Mouse (Mus musculus) testis, postnatal 10 days (tissue): ENCODE results near the gene Nme3.

Source experiments
- DNase-seq: peaks from one replicate; pipeline ENCODE4 v3.0.0; 2021; ENCODE audit warnings: low spot score

Nme3 gene

GRCm38 (mm10) chr17:24881738-24882440, 14.4 kb upstream of the Nme3 start:
- DNase-seq = peak; percentile 66

DNA sequence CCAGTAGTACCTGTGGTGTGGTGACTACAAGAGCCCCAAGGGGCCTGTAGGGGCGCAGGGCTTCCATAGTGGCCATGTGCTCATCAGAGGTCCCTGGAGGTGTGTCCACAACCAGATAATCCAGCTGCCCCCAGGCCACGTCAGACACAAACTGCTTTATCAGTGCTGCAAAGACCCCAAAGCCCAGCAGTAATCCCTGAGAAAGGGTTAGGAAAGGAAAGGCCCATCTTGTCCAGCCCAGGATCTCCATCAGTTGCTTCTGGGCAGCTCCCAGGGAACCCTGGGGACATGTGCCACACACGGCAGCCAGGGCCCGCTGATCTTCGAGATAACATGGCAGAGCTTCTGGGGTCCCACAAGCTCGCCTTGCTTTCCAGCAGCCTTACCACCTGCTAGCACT, 11.9 kb upstream of the Nme3 start:
- no peak for DNase-seq

DNA sequence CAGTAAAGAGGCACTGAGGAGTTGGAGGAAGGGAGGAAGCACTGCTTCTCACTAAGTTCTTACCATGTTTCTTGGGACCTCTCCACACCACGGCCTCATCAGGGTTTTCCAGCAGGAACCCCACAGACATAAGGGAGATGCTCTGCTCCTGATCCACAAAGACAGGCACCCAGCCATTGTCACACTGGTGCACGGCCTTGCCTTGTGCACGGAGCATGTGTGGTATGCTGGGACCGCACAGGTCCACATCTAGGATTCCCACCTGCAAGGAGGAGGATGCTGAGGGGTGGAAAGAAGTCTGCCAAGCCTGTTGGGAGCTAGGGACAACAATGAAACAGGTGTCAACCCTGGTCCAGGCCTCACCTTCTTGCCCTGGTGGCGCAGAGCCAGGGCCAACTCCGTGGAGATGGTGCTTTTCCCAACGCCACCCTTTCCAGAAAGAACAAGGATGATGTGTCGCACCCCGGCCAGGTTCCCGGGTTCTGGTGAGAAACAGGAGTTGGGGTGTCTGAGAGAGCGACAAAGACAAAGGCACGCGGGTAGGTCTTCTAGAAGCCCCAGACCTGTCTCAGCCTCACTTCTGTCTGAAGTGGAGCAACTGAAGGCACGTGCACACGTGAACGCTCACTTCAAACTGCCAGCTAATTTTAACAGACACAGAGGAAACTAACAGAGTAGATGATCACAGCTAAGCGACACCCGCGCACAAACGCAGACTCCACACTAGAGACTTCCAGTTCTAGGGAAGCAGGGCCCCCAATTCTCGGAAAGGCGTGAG, 10.8 kb upstream of the Nme3 start:
- DNase-seq = no peak

DNA sequence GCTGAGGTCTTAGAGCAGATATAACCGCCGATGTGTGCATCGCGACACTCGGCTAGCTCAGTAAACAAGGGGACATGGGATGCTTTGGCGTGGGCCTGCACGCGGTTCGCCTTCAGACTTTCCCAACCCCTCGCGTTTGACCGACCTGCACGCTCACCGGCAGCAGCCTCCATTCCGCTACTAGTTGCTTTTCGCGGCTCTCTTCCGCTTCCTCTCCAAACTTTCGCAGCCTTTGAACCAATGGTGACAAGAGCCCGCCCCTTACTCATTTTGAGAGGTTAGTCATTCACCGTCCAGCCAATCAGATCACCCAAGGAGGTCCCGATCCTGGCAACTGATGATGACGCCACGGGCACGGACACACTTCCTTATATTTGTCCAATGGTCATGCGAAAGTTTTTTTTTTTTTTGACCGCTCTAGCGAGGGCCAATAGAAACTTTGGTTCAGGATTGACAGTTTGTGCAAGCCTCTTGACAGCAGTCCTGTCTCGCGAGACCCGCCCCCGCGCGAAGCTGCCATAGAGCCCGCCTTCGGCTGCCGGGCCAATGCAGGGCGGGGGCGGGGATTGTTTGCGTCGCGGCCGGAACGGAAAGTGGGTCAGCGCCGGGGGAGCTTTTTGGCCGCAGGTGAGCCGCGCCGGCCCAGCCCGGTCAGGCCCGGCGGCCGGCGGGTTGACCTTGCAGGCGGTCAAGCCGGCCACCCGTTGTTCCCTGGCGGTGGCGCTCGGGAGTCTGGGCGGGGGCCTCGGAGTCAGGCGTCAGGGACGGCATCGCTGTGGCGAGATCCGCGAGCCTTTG, 10.0 kb upstream of the Nme3 start, which contains the start of the genes Nubp2 and Spsb3:
Gene Nubp2 (minus strand): TSS at position 216 of the 798 bp plus-strand sequence.
Gene Spsb3 (plus strand): TSS at position 510 of the 798 bp plus-strand sequence.
- peak; percentile 99 for DNase-seq

DNA sequence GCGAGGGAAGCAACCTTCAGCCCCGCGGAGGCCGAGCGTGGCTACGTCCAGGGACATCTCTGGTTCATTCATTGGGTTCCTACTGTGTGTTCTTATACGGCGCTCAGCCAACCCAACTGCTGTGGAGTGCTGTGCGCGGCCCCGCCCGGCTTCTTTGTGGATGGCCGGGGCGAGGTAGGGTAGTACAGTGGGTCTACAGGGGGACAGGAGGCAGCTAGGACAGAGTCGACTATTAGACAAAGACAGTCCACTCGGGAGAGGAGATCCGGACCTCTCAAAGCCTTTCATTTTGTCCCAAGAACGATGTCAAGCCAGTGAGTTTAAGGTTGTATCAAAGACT, 9.4 kb upstream of the Nme3 start:
- DNase-seq = no peak

GRCm38 (mm10) chr17:24887291-24888080, 8.8 kb upstream of the Nme3 start:
- no peak for DNase-seq

DNA sequence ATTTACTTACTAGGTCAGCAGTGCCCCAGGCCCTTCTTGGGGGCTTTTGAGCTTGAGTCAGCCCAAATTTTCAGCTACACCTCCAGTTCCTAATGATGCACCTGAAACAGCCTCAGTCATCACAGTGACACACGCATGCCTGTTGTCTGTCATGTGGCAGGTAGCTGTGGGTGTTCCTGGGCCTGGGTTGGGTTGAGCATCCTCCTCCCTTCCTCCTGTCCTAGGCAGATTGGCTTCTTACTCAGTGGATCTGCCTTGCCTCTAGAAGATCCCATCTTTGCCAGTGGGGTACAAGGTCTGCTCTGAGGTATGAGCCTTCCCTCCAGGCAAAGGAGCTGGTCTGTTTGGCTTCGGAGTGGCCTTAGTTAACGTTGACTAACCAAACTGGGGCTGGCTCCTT, 7.4 kb upstream of the Nme3 start:
- DNase-seq = no peak

DNA sequence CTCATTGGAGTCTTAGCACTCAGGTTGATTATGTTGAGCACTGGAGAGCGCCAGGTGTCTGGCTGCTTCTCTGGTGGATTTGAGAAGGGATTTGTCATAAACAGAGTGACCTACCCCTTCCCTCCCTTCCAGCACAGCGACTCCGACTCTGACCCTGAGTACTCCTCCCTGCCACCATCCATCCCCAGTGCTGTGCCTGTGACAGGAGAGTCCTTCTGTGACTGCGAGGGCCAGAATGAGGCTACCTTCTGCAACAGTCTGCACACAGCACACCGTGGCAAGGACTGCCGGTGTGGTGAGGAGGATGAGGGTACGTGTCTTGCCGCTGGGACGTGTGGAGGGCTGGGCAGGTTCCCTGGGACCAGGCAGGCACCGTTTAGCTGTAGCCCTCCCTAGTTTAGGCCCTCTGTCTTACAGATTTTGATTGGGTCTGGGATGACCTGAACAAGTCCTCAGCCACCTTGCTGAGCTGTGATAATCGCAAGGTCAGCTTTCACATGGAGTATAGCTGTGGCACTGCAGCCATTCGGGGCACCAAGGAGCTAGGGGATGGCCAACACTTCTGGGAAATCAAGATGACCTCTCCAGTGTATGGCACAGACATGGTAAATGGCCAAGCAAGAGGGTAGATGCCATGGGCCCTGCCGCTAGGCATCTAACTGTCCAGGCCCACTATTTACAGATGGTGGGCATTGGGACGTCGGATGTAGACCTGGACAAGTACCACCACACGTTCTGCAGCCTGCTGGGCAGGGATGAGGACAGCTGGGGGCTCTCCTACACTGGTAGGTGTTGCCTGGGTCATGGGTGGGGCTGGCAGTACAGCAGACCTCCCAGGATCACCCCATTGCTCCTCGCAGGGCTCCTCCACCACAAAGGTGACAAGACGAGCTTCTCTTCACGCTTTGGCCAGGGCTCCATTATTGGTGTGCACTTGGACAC, 5.9 kb upstream of the Nme3 start:
- no peak for DNase-seq

GRCm38 (mm10) chr17:24891321-24891720, 5.0 kb upstream of the Nme3 start:
- DNase-seq = no peak

DNA sequence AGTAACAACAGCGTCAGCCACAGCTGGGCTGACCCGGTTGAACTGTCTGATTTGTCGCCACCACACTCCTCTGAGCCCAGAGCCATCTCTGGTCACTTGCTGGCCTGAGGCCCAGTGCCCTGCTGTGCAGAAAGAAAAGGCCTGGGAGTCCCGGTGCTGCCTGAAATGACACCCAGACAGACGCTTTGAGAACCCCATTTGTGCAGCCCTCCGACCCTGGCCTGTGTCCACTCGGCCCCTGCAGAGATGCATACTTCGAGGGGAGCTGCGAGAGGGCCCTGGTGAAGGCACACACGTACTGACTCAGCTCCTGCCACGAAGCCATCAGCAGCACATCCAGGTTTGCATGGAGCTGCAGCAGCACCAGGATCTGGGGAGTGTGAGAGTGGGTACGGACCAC, 3.5 kb upstream of the Nme3 start:
- DNase-seq = no peak

DNA sequence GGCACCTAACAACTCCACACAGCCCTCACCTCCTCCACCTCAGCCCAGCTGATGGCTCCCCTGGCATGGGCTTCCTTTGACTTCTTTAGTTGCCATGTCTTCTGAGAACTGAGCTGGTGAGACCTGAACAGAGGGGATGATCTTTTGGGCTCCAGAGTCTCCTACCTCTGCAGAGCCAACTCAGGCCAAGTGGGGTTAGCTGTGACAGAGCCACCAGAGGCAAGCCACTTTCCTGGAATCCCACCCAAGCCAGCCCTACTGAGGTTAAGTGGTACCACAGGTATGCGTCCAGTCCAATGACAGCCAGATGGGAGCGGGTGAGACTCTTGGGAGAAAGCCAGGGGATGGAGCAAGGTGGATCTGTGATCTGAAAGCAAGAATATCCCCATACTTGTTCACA, 3.0 kb upstream of the Nme3 start:
- DNase-seq = no peak

GRCm38 (mm10) chr17:24894061-24894994, 2.0 kb upstream of the Nme3 start:
- no peak for DNase-seq

GRCm38 (mm10) chr17:24894995-24895547, 1.2 kb upstream of the Nme3 start, which contains the start of the genes Eme2 and Mrps34:
Gene Eme2, minus strand, starts transcription at chr17:24895087.
Gene Mrps34, plus strand, starts transcription at chr17:24895116.
- peak; percentile 83 for DNase-seq

DNA sequence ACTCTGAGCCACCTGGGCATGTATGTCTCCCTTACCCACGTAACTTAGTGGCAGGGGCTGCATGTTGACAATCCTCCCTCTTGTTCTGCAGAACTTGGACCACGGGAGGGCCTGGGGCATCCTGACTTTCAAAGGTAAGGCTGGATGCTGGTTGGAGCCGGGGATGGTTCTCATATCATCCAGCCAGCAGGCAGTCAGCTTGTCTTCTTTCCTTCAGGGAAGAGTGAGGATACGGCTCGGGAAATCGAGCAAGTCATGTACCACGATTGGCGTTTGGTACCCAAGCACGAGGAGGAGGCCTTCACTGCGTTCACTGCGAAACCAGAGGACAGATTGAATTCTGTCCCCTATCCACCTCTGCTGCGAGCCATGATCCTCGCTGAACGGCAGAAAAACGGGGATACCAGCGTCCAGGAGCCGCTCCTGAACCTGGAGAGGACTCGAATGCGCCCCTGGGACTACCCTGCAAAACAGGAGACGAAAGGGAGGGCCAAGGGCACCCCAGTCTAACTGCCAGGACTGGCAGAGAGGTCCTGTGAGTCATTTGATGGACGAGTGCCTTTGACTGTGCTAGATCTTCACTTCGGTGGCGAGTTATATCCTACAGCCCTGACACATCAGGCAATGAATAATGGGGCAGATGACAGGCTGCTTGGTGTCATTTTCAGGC, 594 bp upstream of the Nme3 start:
- no peak for DNase-seq

DNA sequence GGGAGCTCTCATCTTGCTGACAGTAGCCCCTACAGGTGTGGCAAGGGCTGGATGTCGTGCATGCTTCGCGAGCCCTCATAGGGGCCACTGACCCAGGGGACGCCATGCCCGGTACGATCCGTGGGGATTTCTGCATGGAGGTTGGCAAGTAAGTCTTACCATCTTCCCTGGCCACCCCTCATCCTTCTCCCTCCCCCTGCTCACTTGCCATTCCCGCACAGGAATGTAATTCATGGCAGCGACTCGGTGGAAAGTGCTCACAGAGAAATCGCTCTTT, 631 bp downstream of the Nme3 start:
- no peak for DNase-seq

DNA sequence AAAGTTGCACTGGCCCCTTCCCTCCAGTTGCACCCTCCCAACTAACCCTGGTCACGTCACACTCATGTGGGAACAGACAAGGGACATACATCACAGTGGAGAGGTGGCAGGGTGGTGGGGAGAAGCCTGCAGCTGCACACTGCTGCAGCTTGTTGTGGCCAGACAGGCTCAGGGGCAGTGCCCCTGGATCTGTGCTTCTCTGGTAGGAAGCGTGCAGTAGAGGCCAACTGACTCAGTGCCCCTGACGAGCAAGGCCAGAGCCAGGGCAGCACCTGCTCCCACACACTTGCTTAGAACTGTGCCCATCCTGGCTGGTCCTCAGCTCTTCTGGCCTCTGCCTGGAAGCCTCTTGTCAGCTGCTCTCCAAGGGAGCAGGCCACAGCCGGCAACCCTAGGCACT, 1.3 kb downstream of the Nme3 start:
- no peak for DNase-seq

DNA sequence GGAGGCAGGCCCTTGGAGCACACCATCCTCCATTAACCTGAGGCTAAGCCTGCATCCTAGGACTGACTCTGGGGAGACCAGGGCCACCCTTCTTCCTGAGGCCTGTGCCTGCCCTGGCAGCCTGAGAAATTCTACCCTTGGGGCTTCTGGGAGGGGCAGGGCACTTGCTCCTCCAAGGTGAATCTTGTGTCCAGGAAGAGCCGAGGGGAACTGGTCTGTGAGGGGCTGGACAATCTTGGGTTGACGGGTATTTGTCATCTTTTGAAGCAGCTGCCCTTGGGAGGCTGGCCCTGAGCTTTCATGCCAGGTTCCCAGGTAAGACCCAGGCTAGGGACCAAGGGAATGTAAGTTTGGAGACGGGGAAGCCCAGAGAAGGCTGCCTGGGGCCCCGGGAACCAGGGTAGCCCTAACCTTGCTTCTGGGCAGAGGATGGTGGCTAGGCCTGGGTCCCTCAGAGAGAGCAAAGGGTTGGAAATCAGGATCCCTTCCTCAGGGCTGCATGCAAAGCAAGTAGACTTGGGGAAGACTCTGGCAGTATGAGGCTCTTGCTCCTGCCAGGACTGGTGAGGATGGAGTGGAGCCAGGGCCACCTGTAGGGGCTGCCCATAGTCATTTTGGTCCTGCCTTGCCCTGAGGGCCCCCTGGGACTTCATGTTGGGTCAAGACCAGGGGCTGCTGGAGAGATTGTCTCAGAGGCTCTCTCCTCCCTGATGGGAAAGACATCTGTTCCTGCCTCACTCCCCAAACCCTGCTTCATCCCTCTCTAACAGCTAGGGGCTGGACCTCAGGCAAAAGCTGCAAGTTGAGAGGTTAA, 1.9 kb downstream of the Nme3 start:
- DNase-seq = no peak

- DNase-seq = no peak
Observed at GRCm38 (mm10) chr17:24899153-24899552, 2.9 kb downstream of the Nme3 start.
